Mouse (Mus musculus) telencephalon, adult 2 months (tissue): ENCODE data around the gene Tnk2.
A peak's percentile ranks its signal among the peaks of the same experiment; 100 is the strongest.

Experiments used
- DNase-seq: peaks from one replicate; pipeline ENCODE4 v3.0.0-alpha.2; 2011; ENCODE audit warnings: low read depth, low spot score

Gene Tnk2

DNA sequence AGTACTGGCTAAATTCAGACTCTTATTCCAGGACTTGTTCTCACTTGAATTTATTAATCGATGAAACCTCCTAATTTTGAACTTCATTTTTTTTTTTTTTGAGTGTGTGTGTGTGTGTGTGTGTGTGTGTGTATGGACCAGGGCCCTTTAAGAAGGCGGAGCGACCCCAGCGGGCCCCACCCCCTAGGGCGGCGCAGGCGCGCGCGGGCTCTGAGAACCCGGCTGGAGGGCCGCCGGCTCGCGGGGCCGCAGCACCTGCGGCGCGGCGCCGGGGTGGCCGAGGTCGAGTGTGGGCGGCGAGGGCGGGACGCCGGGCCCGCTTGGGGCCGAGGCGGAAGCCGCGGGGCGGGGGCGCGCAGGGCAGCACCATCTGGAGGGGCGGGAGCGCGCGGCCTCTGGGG is at the start of gene Tnk2:
Tnk2 (plus strand) TSS at position 214 of the 401 bp plus-strand sequence.
- no peak for DNase-seq

GRCm38 (mm10) chr16:32593916-32594315 is 49.8 kb upstream of the Tnk2 start:
- DNase-seq = no peak

DNA sequence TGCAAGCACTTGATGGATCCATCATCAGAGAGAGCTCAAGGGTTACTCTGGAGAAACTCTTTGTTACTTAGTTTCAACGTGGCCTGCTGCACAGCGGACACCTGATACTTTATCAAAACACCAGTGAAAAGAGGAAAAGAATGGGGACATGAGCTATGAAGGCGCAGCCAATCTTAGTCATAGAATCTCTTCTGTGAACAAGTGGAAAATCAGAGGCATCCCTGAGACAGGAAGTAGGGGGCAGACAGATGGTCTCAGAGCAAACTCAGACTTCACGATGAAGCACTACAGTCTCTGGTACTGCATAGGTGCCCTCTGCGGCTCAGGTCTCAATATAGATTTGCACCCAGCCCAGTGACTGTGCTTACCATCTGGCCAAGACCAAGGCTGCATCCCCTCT is 49.0 kb upstream of the Tnk2 start:
- DNase-seq = no peak

DNA sequence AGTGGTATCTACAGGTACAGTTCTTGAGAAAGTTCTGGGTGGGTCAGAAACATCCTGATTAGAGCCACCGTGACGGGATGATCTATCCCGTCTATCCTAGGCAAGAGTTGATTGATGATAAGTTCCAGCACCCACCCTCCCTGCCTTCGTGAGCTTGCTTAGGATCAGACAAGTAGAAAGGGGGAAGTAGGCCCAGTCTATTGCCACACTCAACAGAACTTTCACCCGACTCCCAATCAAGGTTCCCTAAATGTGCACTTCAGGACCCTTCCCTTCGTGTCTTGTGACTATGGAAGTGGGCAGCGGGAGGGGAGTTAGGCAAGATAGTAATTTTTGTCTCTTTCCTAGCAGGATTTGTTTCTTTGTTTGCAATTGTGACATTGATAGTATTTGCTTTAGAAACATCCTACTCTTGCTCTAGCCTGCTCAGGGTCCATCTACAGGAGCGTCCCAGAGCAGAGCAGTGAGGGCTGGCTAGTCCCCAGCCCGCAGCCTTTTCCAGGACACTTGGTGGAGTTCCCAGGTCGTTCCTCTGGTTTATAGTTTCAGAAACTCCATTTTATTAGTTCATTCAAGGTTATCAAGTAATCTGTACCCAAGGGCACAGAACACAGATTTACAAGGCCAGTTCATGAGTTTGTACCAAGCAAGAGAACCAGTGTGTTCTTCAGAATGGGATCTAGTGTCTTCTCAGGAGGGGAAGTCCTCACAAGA is 48.4 kb upstream of the Tnk2 start:
- no peak for DNase-seq

DNA sequence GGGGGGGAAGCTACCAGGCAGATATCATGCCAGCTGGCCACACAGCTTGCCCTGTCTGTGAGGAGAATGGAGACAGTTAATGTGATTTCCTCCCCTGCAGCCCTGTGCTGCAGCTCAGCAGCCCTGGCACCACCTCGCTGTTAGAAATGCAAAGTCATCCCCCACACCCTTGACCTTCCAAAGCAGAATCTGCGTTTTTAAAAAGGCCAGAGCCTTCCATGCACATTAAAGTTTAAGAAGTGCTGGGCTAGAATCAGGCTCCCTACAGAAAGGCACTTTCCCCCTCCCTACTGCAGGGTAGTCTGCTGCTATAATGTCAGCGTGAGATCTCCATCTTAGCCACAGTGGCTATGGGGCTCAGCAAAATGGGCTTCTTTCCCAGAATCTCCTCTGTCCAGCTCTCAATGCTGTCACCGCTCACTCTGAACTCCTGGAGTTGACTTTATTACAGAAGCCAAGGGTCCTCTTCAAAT is 45.7 kb upstream of the Tnk2 start:
- no peak for DNase-seq

DNA sequence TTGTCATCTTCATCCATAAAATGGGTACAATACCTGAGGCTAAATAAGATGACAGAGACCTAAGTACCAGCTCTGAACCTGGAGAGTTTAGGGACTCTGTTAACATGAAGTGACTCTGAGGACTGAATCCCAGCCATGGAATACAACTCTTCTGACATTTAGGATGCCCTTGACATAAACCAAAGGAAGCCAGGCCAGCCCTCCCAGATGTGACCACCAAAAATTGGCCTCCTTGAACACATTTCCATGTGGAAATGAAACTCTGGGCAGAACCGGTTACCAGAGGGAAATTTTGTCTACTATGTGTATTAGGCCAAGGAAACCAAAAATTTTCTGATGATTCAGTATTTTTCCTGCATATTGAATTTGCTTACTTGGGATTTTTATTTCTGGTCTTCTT is 44.5 kb upstream of the Tnk2 start:
- DNase-seq = no peak

DNA sequence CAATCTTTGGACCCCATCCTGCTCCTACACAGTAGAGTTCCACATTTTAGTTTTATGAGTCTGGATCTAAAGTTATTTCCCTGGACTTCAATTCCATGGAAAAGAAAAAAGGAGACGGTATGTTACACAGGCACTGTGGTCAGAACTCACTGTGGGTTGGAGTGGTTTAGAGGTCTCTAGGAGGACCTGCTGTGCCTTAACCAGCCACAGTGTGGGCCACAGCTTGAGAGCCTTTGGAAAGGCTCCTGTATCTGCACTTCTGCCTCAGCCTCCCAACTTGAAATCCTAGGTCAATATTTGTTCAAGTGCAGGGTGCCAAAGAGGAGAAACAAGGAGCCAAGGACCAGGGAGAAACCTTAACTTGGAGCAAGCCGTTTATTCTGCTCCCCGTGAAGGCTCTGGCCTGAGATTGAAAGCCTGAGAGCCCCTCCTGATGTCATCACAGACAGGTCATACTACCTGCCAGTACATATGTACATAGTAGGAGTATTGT is 41.4 kb upstream of the Tnk2 start:
- no peak for DNase-seq

DNA sequence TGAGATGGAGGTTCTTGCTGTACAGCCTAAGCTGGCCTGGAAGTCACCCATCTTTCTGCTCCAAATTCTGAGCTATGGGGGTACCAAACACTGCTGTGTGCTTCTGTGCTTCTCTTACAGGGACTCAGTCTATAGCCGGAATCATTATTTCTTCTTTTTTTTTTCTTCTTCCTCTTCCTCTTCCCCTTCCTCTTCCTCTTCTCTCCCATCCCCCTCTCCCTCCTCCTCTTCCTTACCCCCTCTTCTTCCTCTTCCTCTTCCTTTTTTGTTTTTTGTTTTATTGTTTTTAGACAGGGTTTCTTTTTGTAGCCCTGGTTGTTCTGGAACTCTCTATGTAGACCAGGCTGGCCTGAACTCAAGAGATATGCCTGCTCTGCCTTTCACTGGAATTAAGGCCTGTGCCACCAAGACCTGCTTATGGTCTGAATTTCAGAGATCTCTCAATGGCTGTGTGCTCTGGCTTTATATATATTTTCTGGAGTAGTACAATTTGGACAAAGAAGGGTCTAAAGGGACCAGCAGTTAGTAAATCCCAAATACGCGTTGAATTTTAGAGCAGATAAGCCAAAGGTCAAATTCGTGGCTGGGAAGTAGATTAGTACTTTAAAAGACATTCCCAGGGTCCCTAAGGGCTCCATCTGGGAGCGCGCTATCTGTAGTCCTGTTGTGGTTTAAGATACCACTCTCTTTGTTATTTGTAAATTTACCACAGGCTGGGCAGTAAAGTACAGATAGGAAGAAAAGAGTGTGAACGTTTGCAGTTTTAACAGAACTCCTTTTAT is 35.9 kb upstream of the Tnk2 start:
- no peak for DNase-seq

DNA sequence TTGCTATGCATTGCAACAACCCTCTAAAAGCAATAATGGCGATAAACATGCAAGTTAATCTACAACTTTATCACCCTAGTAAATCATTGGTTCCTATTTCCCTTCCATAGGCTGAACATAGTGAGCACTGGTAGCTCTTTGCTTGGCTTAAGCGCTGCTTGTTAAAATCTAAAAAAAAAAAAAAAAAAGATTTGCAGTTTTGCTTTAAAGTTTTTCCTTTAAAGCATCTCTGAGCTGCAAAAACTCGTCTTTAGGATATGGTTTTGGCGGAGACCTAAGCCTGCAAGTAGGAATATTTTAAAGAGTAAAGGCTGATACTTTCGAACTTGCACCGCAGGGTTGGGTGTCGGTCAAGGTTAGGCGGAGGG is 35.3 kb upstream of the Tnk2 start:
- DNase-seq = no peak

GRCm38 (mm10) chr16:32608712-32609400 is 34.8 kb upstream of the Tnk2 start, which contains the start of gene Tfrc:
Tfrc (plus strand) TSS chr16:32608920.
- DNase-seq = peak; percentile 95

DNA sequence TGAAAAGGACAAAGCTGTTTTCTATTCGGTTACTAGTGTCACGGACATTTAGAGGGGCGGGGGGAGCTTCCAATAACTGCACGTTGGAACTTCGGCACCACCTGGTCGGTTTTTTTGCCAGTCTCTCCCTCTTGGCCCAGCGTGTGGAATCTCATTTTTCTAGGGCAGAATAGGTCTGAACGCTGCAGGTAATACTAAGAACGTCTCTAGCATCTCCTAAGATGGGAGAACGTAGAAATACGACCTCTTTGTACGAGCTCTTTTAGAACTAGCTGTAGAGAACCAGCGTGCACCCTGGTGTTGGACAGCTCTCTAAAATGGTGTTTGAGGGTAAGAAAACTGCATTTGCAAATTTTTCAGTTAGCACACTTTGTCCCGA is 34.3 kb upstream of the Tnk2 start:
- DNase-seq = peak; percentile 18

- no peak for DNase-seq
Measured at GRCm38 (mm10) chr16:32610460-32611255, 33.0 kb upstream of the Tnk2 start.

- no peak for DNase-seq
Measured at GRCm38 (mm10) chr16:32612052-32612451, 31.6 kb upstream of the Tnk2 start.

DNA sequence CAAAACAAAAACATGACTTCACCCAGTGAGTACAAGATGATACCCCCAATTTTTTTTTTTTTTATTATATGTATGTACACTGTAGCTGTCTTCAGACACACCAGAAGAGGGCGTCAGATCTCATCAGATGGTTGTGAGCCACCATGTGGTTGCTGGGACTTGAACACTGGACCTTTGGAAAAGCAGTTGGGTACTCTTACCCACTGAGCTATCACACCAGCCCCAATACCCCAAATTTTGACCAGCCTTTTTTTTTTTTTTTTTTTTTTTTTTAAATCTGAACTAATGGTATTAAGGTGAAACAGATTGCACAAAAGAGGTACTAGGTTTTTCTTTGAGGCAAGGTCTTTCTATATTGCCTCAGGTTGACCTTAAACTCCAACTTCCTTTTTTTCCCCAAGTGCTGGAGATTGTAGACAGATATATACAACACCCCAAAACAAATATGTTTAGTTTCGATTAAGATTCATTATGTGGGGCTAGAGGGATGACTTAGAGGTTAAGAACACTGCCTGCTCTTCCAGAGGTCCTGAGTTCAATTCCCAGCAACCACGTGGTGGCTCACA is 30.3 kb upstream of the Tnk2 start:
- DNase-seq = no peak

DNA sequence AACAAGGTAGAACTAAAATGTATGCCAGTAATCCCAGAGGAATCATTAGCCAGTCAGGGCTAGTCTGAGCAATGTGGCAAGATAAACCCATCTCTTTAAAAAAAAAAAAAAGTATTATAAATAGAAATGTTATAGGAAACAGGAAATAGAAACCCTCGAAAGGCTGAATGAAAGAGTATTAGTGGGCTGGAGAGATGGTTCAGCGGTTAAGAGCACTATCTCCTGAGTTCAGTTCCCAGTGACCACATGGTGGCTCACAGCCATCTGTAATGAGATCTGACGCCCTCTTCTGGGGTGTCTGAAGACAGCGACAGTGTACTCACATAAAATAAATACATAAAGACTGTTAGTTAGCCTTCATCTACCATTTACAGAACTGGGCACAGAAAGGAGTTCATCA is 29.6 kb upstream of the Tnk2 start:
- no peak for DNase-seq

GRCm38 (mm10) chr16:32618946-32619345 is 24.7 kb upstream of the Tnk2 start:
- DNase-seq = no peak

DNA sequence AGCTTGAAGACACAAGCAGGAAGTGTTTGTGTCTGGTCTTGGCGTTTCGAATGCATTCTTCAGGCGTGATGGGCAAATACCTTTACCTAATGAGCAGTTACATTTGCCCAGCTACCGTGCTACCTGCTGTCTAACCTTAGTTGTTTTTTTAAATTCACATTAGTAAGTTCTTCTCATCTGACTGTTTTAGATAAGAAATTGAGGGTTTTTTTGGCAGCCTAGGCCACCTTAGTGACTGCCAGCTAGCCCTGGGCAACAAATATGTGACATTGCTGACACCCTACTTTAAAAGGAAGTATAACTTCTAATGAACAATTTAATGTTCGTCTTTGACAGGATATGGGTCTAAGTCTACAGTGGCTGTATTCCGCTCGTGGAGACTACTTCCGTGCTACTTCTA is 15.5 kb upstream of the Tnk2 start:
- DNase-seq = no peak

GRCm38 (mm10) chr16:32632328-32632824 is 11.3 kb upstream of the Tnk2 start:
- DNase-seq = no peak

- DNase-seq = no peak
Measured at GRCm38 (mm10) chr16:32633486-32634012, 10.1 kb upstream of the Tnk2 start.

- DNase-seq = no peak
Measured at GRCm38 (mm10) chr16:32634183-32634582, 9.5 kb upstream of the Tnk2 start.

GRCm38 (mm10) chr16:32635314-32635713 is 8.4 kb upstream of the Tnk2 start:
- DNase-seq = no peak
